Mouse (Mus musculus) left cerebral cortex, adult 2 months (tissue): ENCODE measurements around the gene Jak3. TPM values are rescaled to one million over a fixed set of nuclear protein-coding genes. Genes with fewer than 3 reads are reported as not detected.

Source experiments
- DNase-seq, 2 experiments: peaks; one replicate each; pipeline ENCODE4 v3.0.0; 2021 to 2022; ENCODE audit warnings: low spot score in 2 of 2, mixed read lengths in 1 of 2; ENCODE audit errors: extremely low spot score in 1 of 2
- H3K27ac ChIP-seq: fragments of 200-600 bp; 2 replicates; pipeline ENCODE4 v1.8.1; 2022
- H3K4me3 ChIP-seq: fragments of 200-600 bp; 2 replicates; pipeline ENCODE4 v1.8.1; 2022
- CTCF ChIP-seq: fragments of 200-600 bp; IDR thresholded peaks from 2 replicates; pipeline ENCODE4 v1.8.1; 2022; ENCODE audit warnings: antibody characterized with exemption, mild to moderate bottlenecking, moderate library complexity
- intact Hi-C: fragments of 180-260 bp; cut with DNase I; formaldehyde crosslinking; loops from one replicate; pipeline ENCODE4 v1.15.1; 2025
- total RNA-seq, 2 experiments: library from RNA; stranded (reverse); gene quantifications; 2 replicates each; pipeline ENCODE4 v1.2.3; 2021

Gene Jak3
- total RNA-seq, 2 experiments from 2014 or later = 5.5 to 5.8 TPM

GRCm38 (mm10) chr8:71667256-71667655, 8.8 kb upstream of the Jak3 start:
- no peak for DNase-seq
- TF ChIP-seq CTCF = no peak
- no peak overlapping the region for H3K4me3 ChIP-seq
- no peak overlapping the region for H3K27ac ChIP-seq
- intact Hi-C loops = no loop called here

- Histone ChIP-seq H3K4me3 (peak overlapping the region; percentile 36), H3K27ac (peak overlapping the region; percentile 78)
- peak; percentile 46 for DNase-seq
- intact Hi-C loops = no loop called here
- no peak for TF ChIP-seq CTCF
Observed at GRCm38 (mm10) chr8:71668220-71668975, 7.7 kb upstream of the Jak3 start.

- DNase-seq = peak in 1 of 2 experiments; percentile 56
- peak overlapping the region; percentile 67 for H3K4me3 ChIP-seq
- intact Hi-C loops = loop anchor here (2.0 to 10.0 kb wide), 2 partner anchors 51 to 465 kb away; partner anchors contain the start of gene Tpm4
- TF ChIP-seq CTCF = no peak
- H3K27ac ChIP-seq = peak overlapping the region; percentile 96
Observed at GRCm38 (mm10) chr8:71670198-71670597, 5.9 kb upstream of the Jak3 start.

GRCm38 (mm10) chr8:71670621-71671548, 5.2 kb upstream of the Jak3 start:
- Histone ChIP-seq H3K27ac (peak overlapping the region; percentile 96), H3K4me3 (peak overlapping the region; percentile 67)
- TF ChIP-seq CTCF = no peak
- intact Hi-C loops = loop anchor here (1.0 to 10.0 kb wide), 3 partner anchors 50 to 464 kb away; partner anchors contain the start of genes Fcho1 and Tpm4
- DNase-seq = peak; percentile 71 to 78

GRCm38 (mm10) chr8:71671549-71671965, 4.5 kb upstream of the Jak3 start, which contains the start of gene Unc13a:
Unc13a (minus strand) TSS chr8:71671757.
- DNase-seq = peak; percentile 91 to 96
- peak within 1 kb of the TSS; percentile 67 for H3K4me3 ChIP-seq
- intact Hi-C loops = loop anchor here (1.0 to 10.0 kb wide), 3 partner anchors 49 to 463 kb away; partner anchors contain the start of genes Fcho1 and Tpm4
- no peak for TF ChIP-seq CTCF
- H3K27ac ChIP-seq = peak within 1 kb of the TSS; percentile 96

GRCm38 (mm10) chr8:71672168-71672735, 3.8 kb upstream of the Jak3 start:
- Histone ChIP-seq H3K4me3 (peak overlapping the region; percentile 67), H3K27ac (peak overlapping the region; percentile 96)
- no peak for TF ChIP-seq CTCF
- intact Hi-C loops = loop anchor here (10.0 kb wide), 1 partner anchor 463 kb away; the partner anchor contains the start of gene Tpm4
- no peak for DNase-seq

GRCm38 (mm10) chr8:71674071-71674470, 2.0 kb upstream of the Jak3 start:
- no peak for DNase-seq
- H3K4me3 ChIP-seq = no peak overlapping the region
- intact Hi-C loops = loop anchor here (10.0 kb wide), 1 partner anchor 461 kb away; the partner anchor contains the start of gene Tpm4
- no peak for TF ChIP-seq CTCF
- H3K27ac ChIP-seq = no peak overlapping the region

GRCm38 (mm10) chr8:71675456-71676019, 558 bp upstream of the Jak3 start:
- intact Hi-C loops = loop anchor here (10.0 kb wide), 1 partner anchor 459 kb away; the partner anchor contains the start of gene Tpm4
- no peak for DNase-seq
- Histone ChIP-seq H3K27ac (peak overlapping the region; percentile 97), H3K4me3 (peak overlapping the region; percentile 52)
- no peak for TF ChIP-seq CTCF

GRCm38 (mm10) chr8:71676803-71677202, 707 bp downstream of the Jak3 start:
- DNase-seq = no peak
- Histone ChIP-seq H3K4me3 (peak overlapping the region; percentile 52), H3K27ac (peak overlapping the region; percentile 97)
- no peak for TF ChIP-seq CTCF
- intact Hi-C loops = loop anchor here (10.0 kb wide), 1 partner anchor 458 kb away; the partner anchor contains the start of gene Tpm4

GRCm38 (mm10) chr8:71677555-71677954, 1.5 kb downstream of the Jak3 start:
- Histone ChIP-seq H3K27ac (no peak overlapping the region), H3K4me3 (no peak overlapping the region)
- intact Hi-C loops = loop anchor here (10.0 kb wide), 1 partner anchor 457 kb away; the partner anchor contains the start of gene Tpm4
- no peak for TF ChIP-seq CTCF
- no peak for DNase-seq

GRCm38 (mm10) chr8:71678216-71678615, 2.1 kb downstream of the Jak3 start:
- Histone ChIP-seq H3K27ac (no peak overlapping the region), H3K4me3 (no peak overlapping the region)
- no peak for TF ChIP-seq CTCF
- intact Hi-C loops = loop anchor here (10.0 kb wide), 1 partner anchor 457 kb away; the partner anchor contains the start of gene Tpm4
- no peak for DNase-seq
